Mouse (Mus musculus): ENCODE measurements around the gene Ctps.

GRCm38 (mm10) chr4:120586986-120587385 is 16.9 kb upstream of the Ctps start:
- TF ChIP-seq CTCF (IDR thresholded peaks at IDR 0.05; ENCODE audit: control insufficient read depth, insufficient read depth, insufficient replicate concordance, low read depth, low read length): no peak
- no peak for TF ChIP-seq POLR2A (IDR thresholded peaks at IDR 0.05; ENCODE audit: control insufficient read depth, low read depth, low read length)

Measured in testis, adult 2 months (tissue).